Mouse (Mus musculus) right cerebral cortex, postnatal 36 days (tissue): ENCODE results near the gene Cfap44.

ENCODE experiments used
- DNase-seq, 2 experiments: peaks; one replicate each; pipeline ENCODE4 v3.0.0; 2022; ENCODE audit warnings: low spot score in 2 of 2, mixed read lengths in 1 of 2

Gene Cfap44

GRCm38 (mm10) chr16:44494441-44495108 is 100.0 kb downstream of the Cfap44 start:
- DNase-seq: no peak

- DNase-seq: no peak
Measured at GRCm38 (mm10) chr16:44496971-44497464, 102.4 kb downstream of the Cfap44 start.

GRCm38 (mm10) chr16:44498447-44498846 is 103.9 kb downstream of the Cfap44 start:
- no peak for DNase-seq

GRCm38 (mm10) chr16:44501783-44502182 is 107.2 kb downstream of the Cfap44 start:
- DNase-seq: no peak

GRCm38 (mm10) chr16:44502325-44502724 is 107.7 kb downstream of the Cfap44 start:
- DNase-seq: no peak

GRCm38 (mm10) chr16:44502895-44503575 is 108.4 kb downstream of the Cfap44 start:
- DNase-seq: no peak

GRCm38 (mm10) chr16:44505243-44505642 is 110.6 kb downstream of the Cfap44 start:
- no peak for DNase-seq

GRCm38 (mm10) chr16:44507027-44507929 is 112.7 kb downstream of the Cfap44 start:
- no peak for DNase-seq

GRCm38 (mm10) chr16:44508025-44508424 is 113.4 kb downstream of the Cfap44 start:
- DNase-seq: no peak

- no peak for DNase-seq
Measured at GRCm38 (mm10) chr16:44508772-44509171, 114.2 kb downstream of the Cfap44 start.

- no peak for DNase-seq
Measured at GRCm38 (mm10) chr16:44509458-44510344, 115.1 kb downstream of the Cfap44 start.

GRCm38 (mm10) chr16:44510521-44511213 is 116.1 kb downstream of the Cfap44 start:
- no peak for DNase-seq

- DNase-seq: no peak
Measured at GRCm38 (mm10) chr16:44516498-44516897, 121.9 kb downstream of the Cfap44 start.

GRCm38 (mm10) chr16:44523595-44523994 is 129.0 kb downstream of the Cfap44 start:
- DNase-seq: no peak

- DNase-seq: no peak
Measured at GRCm38 (mm10) chr16:44526044-44526443, 131.4 kb downstream of the Cfap44 start.

- no peak for DNase-seq
Measured at GRCm38 (mm10) chr16:44526689-44527088, 132.1 kb downstream of the Cfap44 start.

GRCm38 (mm10) chr16:44527218-44527905 is 132.8 kb downstream of the Cfap44 start:
- no peak for DNase-seq

- DNase-seq: no peak
Measured at GRCm38 (mm10) chr16:44528955-44529354, 134.4 kb downstream of the Cfap44 start.

- no peak for DNase-seq
Measured at GRCm38 (mm10) chr16:44529691-44530090, 135.1 kb downstream of the Cfap44 start.

GRCm38 (mm10) chr16:44530191-44530590 is 135.6 kb downstream of the Cfap44 start:
- DNase-seq: no peak
